Mouse (Mus musculus): Measurements from ENCODE around the gene Adamtsl3.

Gene Adamtsl3

GRCm38 (mm10) chr7:82360186-82360585 is 24.7 kb downstream of the Adamtsl3 start:
- no peak for DNase-seq (ENCODE audit: low read depth, low spot score)

GRCm38 (mm10) chr7:82361127-82361526 is 25.6 kb downstream of the Adamtsl3 start:
- no peak for DNase-seq (ENCODE audit: low read depth, low spot score)

- no peak for DNase-seq (ENCODE audit: low read depth, low spot score)
These were observed 29.1 kb downstream of the Adamtsl3 start for GRCm38 (mm10) chr7:82364567-82364966.

GRCm38 (mm10) chr7:82366056-82366455 is 30.6 kb downstream of the Adamtsl3 start:
- no peak for DNase-seq (ENCODE audit: low read depth, low spot score)

GRCm38 (mm10) chr7:82366471-82366870 is 31.0 kb downstream of the Adamtsl3 start:
- no peak for DNase-seq (ENCODE audit: low read depth, low spot score)

- no peak for DNase-seq (ENCODE audit: low read depth, low spot score)
These were observed 32.6 kb downstream of the Adamtsl3 start for GRCm38 (mm10) chr7:82368047-82368446.

GRCm38 (mm10) chr7:82370132-82370531 is 34.6 kb downstream of the Adamtsl3 start:
- no peak for DNase-seq (ENCODE audit: low read depth, low spot score)

GRCm38 (mm10) chr7:82371411-82371810 is 35.9 kb downstream of the Adamtsl3 start:
- no peak for DNase-seq (ENCODE audit: low read depth, low spot score)

- DNase-seq (ENCODE audit: low read depth, low spot score), result no peak
These were observed 42.8 kb downstream of the Adamtsl3 start for GRCm38 (mm10) chr7:82378311-82378710.

- DNase-seq (ENCODE audit: low read depth, low spot score), result no peak
These were observed 44.3 kb downstream of the Adamtsl3 start for GRCm38 (mm10) chr7:82379765-82380164.

GRCm38 (mm10) chr7:82382843-82383535 is 47.5 kb downstream of the Adamtsl3 start:
- DNase-seq (ENCODE audit: low read depth, low spot score), result no peak

GRCm38 (mm10) chr7:82383536-82383848 is 48.0 kb downstream of the Adamtsl3 start:
- DNase-seq (ENCODE audit: low read depth, low spot score), result no peak

- DNase-seq (ENCODE audit: low read depth, low spot score), result no peak
These were observed 51.6 kb downstream of the Adamtsl3 start for GRCm38 (mm10) chr7:82387121-82387520.

- DNase-seq (ENCODE audit: low read depth, low spot score), result no peak
These were observed 59.1 kb downstream of the Adamtsl3 start for GRCm38 (mm10) chr7:82394435-82395186.

GRCm38 (mm10) chr7:82395239-82395638 is 59.7 kb downstream of the Adamtsl3 start:
- no peak for DNase-seq (ENCODE audit: low read depth, low spot score)

GRCm38 (mm10) chr7:82395751-82396512 is 60.4 kb downstream of the Adamtsl3 start:
- no peak for DNase-seq (ENCODE audit: low read depth, low spot score)

GRCm38 (mm10) chr7:82396869-82397268 is 61.4 kb downstream of the Adamtsl3 start:
- no peak for DNase-seq (ENCODE audit: low read depth, low spot score)

- DNase-seq (ENCODE audit: low read depth, low spot score), result no peak
These were observed 62.1 kb downstream of the Adamtsl3 start for GRCm38 (mm10) chr7:82397632-82398031.

- DNase-seq (ENCODE audit: low read depth, low spot score), result no peak
These were observed 70.1 kb downstream of the Adamtsl3 start for GRCm38 (mm10) chr7:82405466-82406045.

- no peak for DNase-seq (ENCODE audit: low read depth, low spot score)
These were observed 75.5 kb downstream of the Adamtsl3 start for GRCm38 (mm10) chr7:82410966-82411365.

GRCm38 (mm10) chr7:82416653-82417052 is 81.2 kb downstream of the Adamtsl3 start:
- no peak for DNase-seq (ENCODE audit: low read depth, low spot score)

GRCm38 (mm10) chr7:82417053-82417452 is 81.6 kb downstream of the Adamtsl3 start:
- DNase-seq (ENCODE audit: low read depth, low spot score), result no peak

Measured in mesoderm, embryonic 11.5 days (tissue).